Mouse (Mus musculus): Measurements from ENCODE around the gene Dcun1d2. TPM values are rescaled to one million over a fixed set of nuclear protein-coding genes. Genes with fewer than 3 reads are reported as not detected.

Gene Dcun1d2
- polyA plus RNA-seq, 1 experiment from 2014 or later, result 35.4 TPM

DNA sequence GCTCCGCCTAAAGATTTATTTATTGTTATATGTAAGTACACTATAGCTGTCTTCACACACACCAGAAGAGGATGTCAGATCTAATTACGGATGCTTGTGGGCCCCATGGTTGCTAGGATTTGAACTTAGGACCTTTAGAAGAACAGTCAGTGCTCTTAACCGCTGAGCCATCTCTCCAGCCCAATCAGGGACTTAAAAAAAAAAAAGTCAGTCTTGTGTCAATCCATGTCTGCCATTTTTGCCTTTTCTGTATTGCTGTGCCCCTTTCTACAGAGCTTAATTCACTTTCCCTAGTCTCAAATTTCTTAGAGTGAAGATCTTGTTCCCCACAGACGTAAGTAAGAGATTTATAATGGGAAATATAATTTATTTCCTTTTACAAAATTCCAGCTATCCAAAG, 69.5 kb downstream of the Dcun1d2 start:
- H3K4me2 ChIP-seq (ENCODE audit: low read length), result no peak overlapping the region
- no peaks in the 10 kb centered on the region for H3K9me3 ChIP-seq (ENCODE audit: control insufficient read depth, low read length)
- H3K4me3 ChIP-seq (ENCODE audit: low read length), result no peak overlapping the region
- no peaks in the 10 kb centered on the region for H3K27me3 ChIP-seq (replicated peaks; ENCODE audit: control insufficient read depth, insufficient read depth, low read length)
- ATAC-seq, result no peak
- peaks cover 3% of the 10 kb centered on the region; the same call in 1 of the 2 replicates for H3K4me1 ChIP-seq (ENCODE audit: control insufficient read depth, insufficient read depth, low read depth, low read length)
- no peaks in the 10 kb centered on the region for H3K36me3 ChIP-seq (ENCODE audit: control insufficient read depth, insufficient read depth, low read length)
- H3K9ac ChIP-seq (ENCODE audit: low read depth, low read length), result no peak overlapping the region
- 84% methylated on average over 4 of the region's 4 CpGs for WGBS
- no peak overlapping the region for H3K27ac ChIP-seq (ENCODE audit: low read depth, low read length)

DNA sequence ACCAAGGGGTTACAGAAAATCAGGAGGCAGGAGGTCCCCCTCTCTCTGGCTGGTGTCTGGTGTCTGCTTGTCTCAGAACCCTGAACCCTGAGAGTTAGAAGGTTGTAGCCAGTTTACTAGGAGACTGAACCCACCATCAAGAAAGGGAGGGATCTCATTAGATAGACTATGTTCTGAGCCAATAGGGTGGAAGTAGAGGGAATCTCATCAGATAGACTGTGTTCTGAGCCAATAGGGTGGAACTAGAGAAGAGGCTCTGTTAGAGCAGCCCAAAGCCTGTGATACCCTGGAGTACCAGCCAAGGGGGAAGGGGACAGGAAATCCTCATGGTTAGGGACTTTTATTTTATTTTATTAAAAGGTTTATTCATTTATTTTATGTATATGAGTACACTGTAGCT, 69.9 kb downstream of the Dcun1d2 start:
- Histone ChIP-seq H3K4me2 (ENCODE audit: low read length) (no peak overlapping the region), H3K4me1 (ENCODE audit: control insufficient read depth, insufficient read depth, low read depth, low read length) (peaks cover 7% of the 10 kb centered on the region), H3K9me3 (ENCODE audit: control insufficient read depth, low read length) (no peaks in the 10 kb centered on the region), H3K36me3 (ENCODE audit: control insufficient read depth, insufficient read depth, low read length) (no peaks in the 10 kb centered on the region), H3K27me3 (replicated peaks; ENCODE audit: control insufficient read depth, insufficient read depth, low read length) (no peaks in the 10 kb centered on the region), H3K9ac (ENCODE audit: low read depth, low read length) (no peak overlapping the region), H3K27ac (ENCODE audit: low read depth, low read length) (no peak overlapping the region), H3K4me3 (ENCODE audit: low read length) (no peak overlapping the region)
- no peak for ATAC-seq

DNA sequence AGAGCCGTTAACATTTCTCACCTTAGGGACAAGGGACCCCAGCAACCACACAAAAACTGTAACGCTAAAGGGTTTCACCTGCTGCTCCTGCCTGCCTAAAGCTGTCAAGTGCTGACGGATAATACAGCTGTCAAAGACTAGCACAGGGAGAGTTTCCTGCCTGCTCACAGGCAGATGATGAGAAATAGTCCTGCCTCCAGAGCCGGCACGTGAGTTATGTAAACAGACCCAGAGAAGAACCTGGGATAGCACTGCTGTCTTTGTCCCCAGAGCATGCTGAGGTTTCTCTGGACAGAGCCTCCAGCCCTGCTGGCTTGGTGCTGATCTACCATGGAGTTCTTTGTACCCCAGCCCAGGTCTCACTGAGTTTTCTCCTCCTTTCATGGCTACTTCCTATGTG, 70.8 kb downstream of the Dcun1d2 start:
- no peak overlapping the region for H3K9ac ChIP-seq (ENCODE audit: low read depth, low read length)
- 45% methylated on average over 5 of the region's 5 CpGs for WGBS
- H3K4me3 ChIP-seq (ENCODE audit: low read length), result no peak overlapping the region
- no peaks in the 10 kb centered on the region for H3K36me3 ChIP-seq (ENCODE audit: control insufficient read depth, insufficient read depth, low read length)
- H3K27me3 ChIP-seq (replicated peaks; ENCODE audit: control insufficient read depth, insufficient read depth, low read length), result no peaks in the 10 kb centered on the region
- H3K4me1 ChIP-seq (ENCODE audit: control insufficient read depth, insufficient read depth, low read depth, low read length), result peaks cover 7% of the 10 kb centered on the region
- ATAC-seq, result no peak
- no peaks in the 10 kb centered on the region for H3K9me3 ChIP-seq (ENCODE audit: control insufficient read depth, low read length)
- H3K27ac ChIP-seq (ENCODE audit: low read depth, low read length), result no peak overlapping the region
- no peak overlapping the region for H3K4me2 ChIP-seq (ENCODE audit: low read length)

DNA sequence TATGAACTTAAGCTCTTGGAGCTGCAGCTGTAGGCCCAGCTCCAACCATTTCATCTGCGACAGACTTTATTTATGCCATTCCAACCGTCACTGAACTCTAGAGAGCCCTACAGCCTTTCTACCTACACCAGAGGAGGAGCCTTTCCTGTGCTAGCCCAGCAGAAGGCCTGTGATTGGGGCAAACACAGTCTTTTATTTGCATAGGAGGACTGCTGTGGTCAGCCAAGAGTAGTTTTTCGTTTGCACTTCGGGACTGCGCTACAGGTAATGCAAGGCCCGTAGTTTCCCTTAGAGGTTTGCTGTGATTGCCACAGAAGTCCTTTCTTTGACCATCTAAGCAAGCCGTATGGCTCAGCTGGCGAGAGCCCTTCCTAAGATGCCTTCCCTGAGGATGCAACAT, 71.5 kb downstream of the Dcun1d2 start:
- Histone ChIP-seq H3K9me3 (ENCODE audit: control insufficient read depth, low read length) (no peaks in the 10 kb centered on the region), H3K36me3 (ENCODE audit: control insufficient read depth, insufficient read depth, low read length) (no peaks in the 10 kb centered on the region), H3K9ac (ENCODE audit: low read depth, low read length) (no peak overlapping the region), H3K4me3 (ENCODE audit: low read length) (no peak overlapping the region), H3K27ac (ENCODE audit: low read depth, low read length) (no peak overlapping the region), H3K4me1 (ENCODE audit: control insufficient read depth, insufficient read depth, low read depth, low read length) (peaks cover 7% of the 10 kb centered on the region), H3K4me2 (ENCODE audit: low read length) (no peak overlapping the region), H3K27me3 (replicated peaks; ENCODE audit: control insufficient read depth, insufficient read depth, low read length) (no peaks in the 10 kb centered on the region)
- 83% methylated on average over 8 of the region's 8 CpGs for WGBS
- ATAC-seq, result no peak

DNA sequence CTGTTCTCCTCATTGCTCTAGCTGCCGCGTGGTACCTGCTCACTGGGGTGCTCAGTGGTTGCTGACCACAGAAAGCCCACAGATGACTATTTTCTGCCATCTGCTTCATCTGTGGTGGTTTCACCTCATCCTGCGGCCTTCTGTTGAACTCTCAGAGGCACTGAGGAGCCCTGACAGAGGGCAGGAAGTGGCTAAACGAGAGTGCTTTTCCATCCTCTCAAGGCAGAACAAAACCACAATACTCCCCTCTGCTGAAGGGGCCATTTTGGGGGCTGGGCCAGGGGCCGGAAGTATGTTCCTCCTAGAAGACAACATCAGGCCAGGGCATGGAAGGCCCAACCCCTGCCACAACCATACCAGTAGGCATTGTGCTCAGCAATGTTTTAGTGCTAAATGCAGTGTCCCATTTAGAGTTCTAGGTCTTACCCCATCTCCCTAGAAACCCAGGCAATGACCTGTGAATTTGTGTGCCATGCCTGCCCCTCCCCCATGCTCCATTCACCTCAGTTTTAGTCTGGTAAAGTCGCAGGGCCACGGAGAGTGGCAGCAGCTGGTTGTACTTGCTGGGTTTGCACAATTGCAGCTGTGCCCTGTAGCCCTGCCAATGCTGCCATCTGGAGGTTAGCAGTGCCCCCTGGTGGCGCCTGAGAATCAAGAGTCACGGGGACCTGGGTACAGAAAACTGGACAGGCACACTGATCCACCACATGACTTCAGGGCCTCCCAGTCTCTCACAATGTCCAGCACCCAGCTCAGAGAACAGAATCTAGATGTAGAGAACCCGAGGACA, 74.3 kb downstream of the Dcun1d2 start:
- ATAC-seq, result peak; percentile 71
- no peaks in the 10 kb centered on the region for H3K36me3 ChIP-seq (ENCODE audit: control insufficient read depth, insufficient read depth, low read length)
- 27% methylated on average over 10 of the region's 10 CpGs for WGBS
- H3K27me3 ChIP-seq (replicated peaks; ENCODE audit: control insufficient read depth, insufficient read depth, low read length), result no peaks in the 10 kb centered on the region
- H3K4me1 ChIP-seq (ENCODE audit: control insufficient read depth, insufficient read depth, low read depth, low read length), result peaks cover 7% of the 10 kb centered on the region
- H3K9ac ChIP-seq (ENCODE audit: low read depth, low read length), result no peak overlapping the region
- no peaks in the 10 kb centered on the region for H3K9me3 ChIP-seq (ENCODE audit: control insufficient read depth, low read length)
- H3K27ac ChIP-seq (ENCODE audit: low read depth, low read length), result no peak overlapping the region
- no peak overlapping the region for H3K4me3 ChIP-seq (ENCODE audit: low read length)
- no peak overlapping the region for H3K4me2 ChIP-seq (ENCODE audit: low read length)

DNA sequence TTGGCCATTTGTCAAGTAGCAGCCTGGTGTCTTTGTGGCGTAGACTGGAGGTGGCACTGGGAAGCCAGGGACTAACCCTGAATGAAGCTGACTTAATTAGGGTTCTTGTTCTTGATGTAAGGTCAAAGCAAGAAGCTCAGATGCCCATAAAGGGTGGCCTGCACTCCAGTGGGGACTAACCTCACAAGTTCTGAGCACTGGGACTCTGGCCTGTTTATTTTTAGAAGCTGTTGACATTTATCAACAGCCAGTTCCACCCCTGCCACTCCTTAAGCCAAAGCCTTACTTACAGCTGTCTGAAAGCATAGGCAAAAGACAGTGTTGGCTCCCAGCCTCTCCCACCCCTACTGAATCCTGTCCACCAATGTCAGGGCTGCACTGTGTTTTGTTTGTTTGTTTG, 78.2 kb downstream of the Dcun1d2 start:
- no peak overlapping the region for H3K4me3 ChIP-seq (ENCODE audit: low read length)
- H3K36me3 ChIP-seq (ENCODE audit: control insufficient read depth, insufficient read depth, low read length), result no peaks in the 10 kb centered on the region
- no peaks in the 10 kb centered on the region for H3K27me3 ChIP-seq (replicated peaks; ENCODE audit: control insufficient read depth, insufficient read depth, low read length)
- no peaks in the 10 kb centered on the region for H3K9me3 ChIP-seq (ENCODE audit: control insufficient read depth, low read length)
- no peak overlapping the region for H3K9ac ChIP-seq (ENCODE audit: low read depth, low read length)
- peaks cover 7% of the 10 kb centered on the region for H3K4me1 ChIP-seq (ENCODE audit: control insufficient read depth, insufficient read depth, low read depth, low read length)
- ATAC-seq, result no peak
- no peak overlapping the region for H3K27ac ChIP-seq (ENCODE audit: low read depth, low read length)
- WGBS, result 45% methylated on average over 1 of the region's 1 CpGs
- no peak overlapping the region for H3K4me2 ChIP-seq (ENCODE audit: low read length)

DNA sequence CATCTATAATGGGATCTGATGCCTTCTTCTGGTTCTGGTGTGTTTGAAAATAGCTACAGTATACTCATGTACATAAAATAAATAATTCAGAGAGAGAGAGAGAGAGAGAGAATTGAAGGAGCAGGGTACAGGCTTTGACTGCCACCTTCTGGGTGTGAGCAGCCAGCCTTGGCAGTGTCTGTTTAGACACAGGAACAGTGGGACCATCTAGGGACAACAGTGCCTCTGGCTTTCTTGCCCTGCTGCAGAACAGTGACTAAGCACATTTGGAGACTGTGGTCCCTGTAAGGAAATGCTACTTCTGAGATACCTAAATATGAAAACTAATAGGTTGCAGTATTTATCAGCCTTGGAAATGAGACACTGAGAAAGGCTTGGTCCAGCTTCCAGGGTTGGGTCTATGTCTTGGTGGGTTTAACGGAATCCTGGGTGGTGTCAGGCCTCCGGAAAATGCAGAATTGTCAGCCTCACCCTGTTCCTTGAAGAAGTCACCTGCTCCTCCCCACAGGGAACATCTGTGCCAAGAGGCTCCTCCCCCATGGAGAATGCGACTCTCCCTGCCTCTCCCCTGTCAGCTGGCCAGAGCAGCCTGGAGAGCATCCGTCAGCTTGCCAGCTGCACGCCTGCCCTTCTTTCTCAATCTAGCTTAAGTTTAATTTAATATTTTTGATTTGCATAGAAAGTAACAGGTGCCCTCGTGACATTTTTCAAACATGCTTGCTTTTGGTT, 79.1 kb downstream of the Dcun1d2 start:
- ATAC-seq, result no peak
- no peak overlapping the region for H3K9ac ChIP-seq (ENCODE audit: low read depth, low read length)
- no peaks in the 10 kb centered on the region for H3K36me3 ChIP-seq (ENCODE audit: control insufficient read depth, insufficient read depth, low read length)
- no peak overlapping the region for H3K4me3 ChIP-seq (ENCODE audit: low read length)
- no peak overlapping the region for H3K4me2 ChIP-seq (ENCODE audit: low read length)
- no peaks in the 10 kb centered on the region for H3K9me3 ChIP-seq (ENCODE audit: control insufficient read depth, low read length)
- H3K27me3 ChIP-seq (replicated peaks; ENCODE audit: control insufficient read depth, insufficient read depth, low read length), result no peaks in the 10 kb centered on the region
- 51% methylated on average over 6 of the region's 6 CpGs for WGBS
- H3K4me1 ChIP-seq (ENCODE audit: control insufficient read depth, insufficient read depth, low read depth, low read length), result peaks cover 6% of the 10 kb centered on the region
- no peak overlapping the region for H3K27ac ChIP-seq (ENCODE audit: low read depth, low read length)

DNA sequence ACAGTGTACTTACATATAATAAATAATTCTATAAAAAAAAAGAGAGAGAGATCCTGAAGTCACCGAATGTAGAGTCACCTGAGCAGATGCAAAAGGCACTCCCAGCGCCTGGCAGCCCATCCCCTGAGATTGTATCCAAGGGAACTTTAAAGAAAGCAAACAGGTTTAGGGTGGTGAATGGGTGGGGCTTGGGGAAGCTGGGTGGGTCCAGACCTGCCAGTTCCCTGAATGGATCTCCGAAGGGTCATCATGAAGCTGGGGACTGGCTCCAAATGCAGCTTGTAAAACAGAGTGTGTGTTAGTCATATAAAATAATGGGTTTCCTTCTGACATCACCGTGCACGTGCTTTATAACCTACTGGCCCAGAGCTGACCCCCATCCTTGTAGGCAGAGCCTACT, 81.6 kb downstream of the Dcun1d2 start:
- no peak for ATAC-seq
- Histone ChIP-seq H3K9ac (ENCODE audit: low read depth, low read length) (no peak overlapping the region), H3K4me3 (ENCODE audit: low read length) (no peak overlapping the region), H3K27ac (ENCODE audit: low read depth, low read length) (no peak overlapping the region), H3K4me2 (ENCODE audit: low read length) (no peak overlapping the region), H3K9me3 (ENCODE audit: control insufficient read depth, low read length) (no peaks in the 10 kb centered on the region), H3K4me1 (ENCODE audit: control insufficient read depth, insufficient read depth, low read depth, low read length) (no peaks in the 10 kb centered on the region; the same call in 1 of the 2 replicates), H3K36me3 (ENCODE audit: control insufficient read depth, insufficient read depth, low read length) (no peaks in the 10 kb centered on the region), H3K27me3 (replicated peaks; ENCODE audit: control insufficient read depth, insufficient read depth, low read length) (peaks cover 16% of the 10 kb centered on the region)
- 40% methylated on average over 5 of the region's 5 CpGs for WGBS

Measured in hindbrain, embryonic 16.5 days (tissue).